Mouse (Mus musculus): ENCODE results near the gene Bmp8b.

DNA sequence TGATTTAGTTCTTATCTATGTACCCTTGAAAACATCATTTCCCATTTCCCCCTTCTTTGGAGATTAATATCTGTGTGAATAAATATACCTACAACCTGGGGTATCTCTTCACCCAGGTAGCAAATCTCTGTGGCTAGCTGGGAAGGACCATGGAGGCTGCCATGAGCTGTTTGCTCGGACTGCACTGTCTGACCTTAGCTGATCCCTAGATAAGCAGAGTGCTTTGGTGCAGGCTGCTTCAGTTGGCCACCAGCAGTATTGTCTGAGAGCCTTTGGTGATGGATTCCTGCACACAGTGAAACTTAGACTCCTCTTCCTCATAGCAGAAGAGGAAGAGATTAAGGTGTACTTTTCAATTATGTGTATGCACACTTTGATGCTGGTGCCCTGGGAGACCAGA is 47.0 kb upstream of the Bmp8b start:
- TF ChIP-seq GATA1 (IDR thresholded peaks at IDR 0.05; ENCODE audit: borderline replicate concordance, low read length) (no peak), FLI1 (IDR thresholded peaks at IDR 0.05; ENCODE audit: low read length) (no peak)
